8 mouse cellular contexts compared by ENCODE assay signal in the genomic region with DNA sequence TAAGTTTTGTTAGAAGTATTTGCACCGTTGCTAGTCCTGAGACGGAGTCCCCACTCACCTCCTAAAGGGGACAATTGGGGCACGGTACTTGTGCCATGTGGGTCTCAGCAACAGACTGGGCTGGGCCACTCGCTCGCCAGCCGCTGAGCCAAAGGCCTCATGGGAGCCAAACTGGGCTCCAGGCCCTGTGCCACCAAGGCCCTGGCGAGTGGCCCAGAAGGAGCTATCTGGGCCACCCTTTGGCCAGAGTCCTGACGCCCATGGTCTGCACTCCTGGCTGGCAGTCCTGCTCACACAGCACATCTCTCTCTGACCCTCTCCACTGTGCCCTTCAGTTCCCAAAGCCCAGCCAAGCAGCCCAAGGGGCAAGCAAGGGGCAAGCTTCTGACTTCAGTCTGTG.
DNase-seq lines count a peak whose midpoint lies in the region.

No protein-coding gene starts in this region.

- no peaks in the 10 kb centered on the region for H3K36me3 ChIP-seq in heart, embryonic 10.5 days

- 91% methylated on average over 8 of the region's 8 CpGs for WGBS in heart, embryonic 10.5 days

- no peak overlapping the region for H3K27ac ChIP-seq in heart, embryonic 10.5 days

- DNase-seq in heart, adult 11 months: peak; percentile 96
- no peak for DNase-seq in heart, embryonic 10.5 days (ENCODE audit: low spot score)
- peak; percentile 71 for DNase-seq in cerebellum, adult 11 months
- DNase-seq in gastrocnemius, postnatal 36 days: peak; percentile 51 to 62
- DNase-seq in layer of hippocampus, postnatal 10 days (ENCODE audit: low spot score in 2 of 2): peak; percentile 55 to 75
- DNase-seq in spleen, postnatal 10 days (ENCODE audit: low spot score in 2 of 2): no peak
- DNase-seq in thymus, postnatal 4 days: no peak
- DNase-seq in spleen, postnatal 4 days (ENCODE audit: low spot score in 2 of 2): no peak

- H3K4me3 ChIP-seq in heart, embryonic 10.5 days: no peak overlapping the region

- H3K4me1 ChIP-seq in heart, embryonic 10.5 days: peaks cover 25% of the 10 kb centered on the region

- H3K9me3 ChIP-seq in heart, embryonic 10.5 days: no peaks in the 10 kb centered on the region

- intact Hi-C loops in gastrocnemius, postnatal 36 days (cut with DNase I): no loop called here

- 0 out of 2 replicates have a peak, but pooled peaks cover 5% of the 10 kb centered on the region for H3K27me3 ChIP-seq in heart, embryonic 10.5 days (ENCODE audit: insufficient read depth, poor library complexity, severe bottlenecking)

Comparison
In these comparisons a context has a peak if more than half of its experiments do, and no peak if none do; other contexts are left out.
1. DNase-seq: peak in heart, adult 11 months (single experiment), cerebellum, adult 11 months (single experiment), gastrocnemius, postnatal 36 days (2 of 2) and layer of hippocampus, postnatal 10 days (2 of 2); none in heart, embryonic 10.5 days (single experiment), spleen, postnatal 10 days (0 of 2), thymus, postnatal 4 days (single experiment) and spleen, postnatal 4 days (0 of 2).